ENCODE assay signal across 8 mouse cellular contexts in the genomic region with DNA sequence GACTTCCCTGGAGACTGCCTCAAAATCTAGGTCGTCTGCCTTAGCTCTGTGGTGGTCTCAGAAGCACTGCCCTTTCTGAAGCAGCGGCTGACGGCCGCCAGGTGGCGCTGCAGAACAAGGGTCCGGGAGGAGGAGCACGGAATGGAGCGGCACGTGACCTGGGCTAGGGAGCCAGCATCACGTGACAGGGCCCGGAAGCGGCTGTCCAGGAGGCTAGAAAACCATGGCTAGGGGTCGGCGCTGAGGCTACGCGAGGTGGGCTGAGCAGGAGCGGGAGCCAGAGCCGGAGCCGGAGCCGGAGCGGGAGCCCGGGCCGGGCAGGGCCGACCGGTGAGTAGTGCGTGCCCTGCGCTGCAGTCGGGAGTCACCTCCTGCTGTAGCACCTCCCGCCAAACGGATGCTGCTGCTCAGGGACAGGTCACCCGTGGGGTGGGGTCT. TPM values are rescaled to one million over a fixed set of nuclear protein-coding genes. Genes with fewer than 3 reads are reported as not detected.
DNase-seq lines count a peak whose midpoint lies in the region; ATAC-seq lines count a peak whose summit lies in the region.

A gene (plus strand): TSS at position 192 of the 438 bp plus-strand sequence.

- H3K4me3 ChIP-seq in hindbrain, embryonic 11.5 days (ENCODE audit: low read depth, low read length), result peak within 1 kb of the TSS; percentile 84

- no peaks in the 10 kb centered on the region for H3K4me1 ChIP-seq in hindbrain, embryonic 11.5 days (replicated peaks; ENCODE audit: control insufficient read depth, insufficient read depth, low read length)

- H3K36me3 ChIP-seq in hindbrain, embryonic 11.5 days (ENCODE audit: control insufficient read depth, insufficient read depth, low read length), result no peaks in the 10 kb centered on the region

- no peaks in the 10 kb centered on the region for H3K9me3 ChIP-seq in hindbrain, embryonic 11.5 days (ENCODE audit: control insufficient read depth, low read length)

- peak within 1 kb of the TSS; percentile 92 for H3K4me2 ChIP-seq in hindbrain, embryonic 11.5 days (replicated peaks; ENCODE audit: low read depth, low read length)

- ATAC-seq in frontal cortex, adult (ENCODE audit: low TSS enrichment), result peak; percentile 77
- peak; percentile 97 for ATAC-seq in hindbrain, embryonic 11.5 days (ENCODE audit: low FRiP score)

- peak within 1 kb of the TSS; percentile 90 for H3K9ac ChIP-seq in hindbrain, embryonic 11.5 days (ENCODE audit: low read depth, low read length)

- DNase-seq in MEL-GATA-1-ER (ENCODE audit: extremely low read depth, low read depth), result peak; percentile 68
- DNase-seq in cerebellum, adult 8-10 months, result peak; percentile 96
- DNase-seq in hindbrain, embryonic 11.5 days (ENCODE audit: low spot score), result peak; percentile 98
- DNase-seq in layer of hippocampus, postnatal 10 days (ENCODE audit: low spot score in 2 of 2), result peak; percentile 99
- peak; percentile 97 for DNase-seq in lung, postnatal 10 days
- DNase-seq in ovary, postnatal 36 days (ENCODE audit: low spot score), result peak; percentile 94
- DNase-seq in thymus, postnatal 25 days, result peak; percentile 96

- under 1% methylated on average over 31 of the region's 31 CpGs for WGBS in hindbrain, embryonic 11.5 days

- H3K27ac ChIP-seq in hindbrain, embryonic 11.5 days (ENCODE audit: low read depth, low read length), result no peak within 1 kb of the TSS

- no peaks in the 10 kb centered on the region for H3K27me3 ChIP-seq in hindbrain, embryonic 11.5 days (ENCODE audit: control insufficient read depth, insufficient read depth, low read length)

RNA-seq across cellular contexts. Expression of the gene that starts here (rescaled TPM):
- 2.0 and 3.2 TPM in 2 replicates for polyA plus RNA-seq in hindbrain, embryonic 11.5 days (2014; fragmentation: Nextera tagmentation; extraction: Ambion mirVana)
- 10 to 100 TPM; 49.9 to 55.4 TPM for total RNA-seq in layer of hippocampus, postnatal 10 days (2021)
